Mouse (Mus musculus) liver, adult (tissue): ENCODE results near the gene Trim38.

Experiments
- GATA4 ChIP-seq: IDR thresholded peaks from 2 replicates; pipeline ENCODE4 v1.6.1; 2014; ENCODE audit warnings: mild to moderate bottlenecking, low read length; ENCODE audit not compliant: insufficient replicate concordance

The Trim38 gene

GRCm38 (mm10) chr13:23764324-23765171 is 5.2 kb upstream of the Trim38 start:
- TF ChIP-seq GATA4 = no peak

DNA sequence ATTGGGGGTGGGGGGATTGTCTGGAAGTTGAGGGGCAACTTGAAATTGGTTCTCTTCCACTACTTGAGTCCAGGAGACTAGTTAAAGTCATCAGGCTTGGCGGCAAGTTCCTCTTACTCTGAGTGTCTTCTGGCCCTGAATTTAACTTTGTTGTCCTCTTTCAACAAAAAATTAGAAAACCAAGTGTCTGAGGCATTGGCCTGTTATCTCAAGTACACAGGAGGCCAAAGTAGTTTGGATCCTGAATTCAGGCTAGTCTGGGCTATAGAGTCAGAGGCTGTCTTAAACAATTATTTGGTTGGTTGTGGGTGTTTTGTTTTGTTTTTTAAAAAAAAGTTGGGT is 4.6 kb upstream of the Trim38 start:
- TF ChIP-seq GATA4 = no peak

GRCm38 (mm10) chr13:23766772-23767171 is 2.9 kb upstream of the Trim38 start:
- peak; percentile 57; the same call in 1 of the 2 replicates for TF ChIP-seq GATA4

DNA sequence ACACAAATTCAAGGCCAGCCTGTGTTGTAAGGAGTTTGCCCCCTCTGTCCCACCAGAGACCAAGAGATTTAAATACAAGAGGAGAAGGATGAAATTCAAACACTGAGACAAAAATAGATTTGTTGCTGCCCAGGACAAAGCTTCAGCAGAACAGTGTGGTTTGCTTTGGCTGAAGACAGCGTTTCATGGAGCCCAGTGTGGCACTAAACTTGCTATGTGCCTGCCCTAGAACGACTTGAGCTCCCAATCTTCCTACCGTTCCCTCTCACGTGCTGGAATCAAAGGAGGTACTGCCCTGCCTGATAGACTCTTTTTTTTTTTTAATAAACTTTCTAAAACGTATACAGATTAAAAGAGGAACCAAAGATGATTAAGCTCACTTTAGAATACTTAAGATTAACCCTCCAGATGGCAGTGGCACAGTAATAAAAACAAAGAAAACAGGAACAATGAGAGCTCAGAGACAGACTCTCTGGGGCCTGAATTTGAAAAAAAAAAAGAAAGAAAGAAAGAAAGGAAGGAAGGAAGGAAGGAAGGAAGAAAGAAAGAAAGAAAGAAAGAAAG is 797 bp upstream of the Trim38 start:
- TF ChIP-seq GATA4 = no peak

DNA sequence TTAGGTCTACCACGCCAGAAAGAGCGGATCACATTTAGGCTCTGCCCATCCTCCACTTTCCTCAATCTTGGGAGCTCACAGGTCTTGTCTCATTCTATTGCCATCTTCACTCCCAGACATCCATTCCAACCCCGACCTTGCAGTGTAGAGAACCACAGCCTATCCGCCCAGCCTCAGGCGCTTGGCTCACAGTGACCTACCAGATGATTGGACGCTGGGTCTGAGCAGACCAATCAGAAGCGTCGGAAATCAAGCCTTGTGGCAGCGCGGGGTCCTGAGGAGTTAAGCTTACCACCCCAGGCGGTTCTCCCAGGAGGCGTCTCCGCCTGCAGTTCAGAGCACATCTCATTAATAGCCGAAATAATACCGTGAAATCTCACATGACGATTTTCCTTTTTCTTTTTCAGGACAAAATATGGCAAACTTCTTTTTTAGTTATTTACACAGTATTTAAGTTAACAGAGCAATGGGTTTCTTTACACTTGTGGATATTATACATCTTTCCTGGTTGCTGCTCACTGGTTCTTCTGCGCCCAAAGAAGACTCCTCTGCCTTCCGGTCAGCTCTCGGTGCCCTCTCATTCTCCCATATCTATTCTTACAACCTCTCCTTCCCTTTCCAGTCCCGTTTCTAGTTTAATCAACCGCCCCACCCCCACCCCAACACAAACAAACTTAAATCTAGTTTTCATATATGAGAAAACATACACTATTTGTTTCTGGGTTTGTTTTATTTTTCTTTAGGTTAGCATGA is 3.0 kb downstream of the Trim38 start:
- no peak for TF ChIP-seq GATA4

DNA sequence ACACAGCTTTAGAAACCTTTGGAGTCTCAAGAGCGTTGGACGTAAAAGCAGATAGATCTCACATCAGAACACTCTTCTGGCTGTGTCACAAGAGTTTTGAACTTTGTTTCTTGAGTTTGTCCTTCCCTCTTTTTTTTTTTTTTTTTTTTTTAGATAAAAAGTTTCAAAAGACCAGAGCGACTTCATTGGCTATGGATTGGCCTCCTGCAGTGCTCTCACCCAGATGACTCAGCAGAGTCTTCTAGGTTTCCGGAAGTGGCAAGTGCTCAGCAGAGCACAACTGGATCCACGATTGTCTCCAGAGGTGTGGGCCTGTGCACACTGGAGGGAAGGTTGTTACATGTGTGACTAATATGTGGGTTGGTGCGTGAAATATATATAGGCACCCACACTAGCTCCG is 8.6 kb downstream of the Trim38 start:
- no peak for TF ChIP-seq GATA4

DNA sequence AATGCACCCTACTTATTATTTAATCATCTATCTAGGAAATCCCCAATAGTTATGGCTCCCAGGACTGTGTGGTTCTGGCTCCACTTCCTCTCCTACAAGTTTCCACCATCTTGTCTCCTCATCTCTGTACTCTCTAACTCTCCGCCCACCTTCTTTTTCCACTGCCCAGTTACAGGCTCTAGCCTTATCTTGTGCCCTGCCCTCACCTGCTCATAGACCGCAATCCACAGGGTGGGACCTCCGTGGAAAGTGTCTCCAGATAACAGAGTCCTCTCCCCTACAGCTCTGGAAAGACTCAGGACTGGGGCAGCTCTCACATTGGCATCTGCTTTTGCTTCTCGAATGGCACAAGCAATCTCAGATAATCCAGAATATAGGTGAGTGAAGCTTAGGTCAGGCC is 9.3 kb downstream of the Trim38 start:
- no peak for TF ChIP-seq GATA4

GRCm38 (mm10) chr13:23792520-23792919 is 22.8 kb downstream of the Trim38 start:
- TF ChIP-seq GATA4 = no peak

DNA sequence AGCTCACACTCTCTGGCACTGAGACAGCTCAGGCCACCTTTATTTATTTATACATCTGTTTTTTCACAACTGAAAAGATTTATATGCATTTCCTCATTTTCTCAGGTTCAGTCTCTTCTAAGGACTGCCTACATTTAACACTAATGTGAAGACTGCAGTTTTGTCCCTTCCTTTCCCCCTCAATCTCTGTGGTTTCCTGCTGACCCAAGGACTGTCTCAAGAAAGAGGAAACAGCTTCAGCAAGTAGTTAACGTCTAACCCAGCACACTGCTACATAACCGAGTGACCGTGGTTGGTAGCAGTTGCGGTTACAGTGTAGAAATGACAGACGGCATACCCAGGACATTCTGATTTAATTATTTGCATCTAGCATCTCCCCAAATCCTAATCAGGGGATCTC is 29.7 kb downstream of the Trim38 start:
- TF ChIP-seq GATA4 = no peak

DNA sequence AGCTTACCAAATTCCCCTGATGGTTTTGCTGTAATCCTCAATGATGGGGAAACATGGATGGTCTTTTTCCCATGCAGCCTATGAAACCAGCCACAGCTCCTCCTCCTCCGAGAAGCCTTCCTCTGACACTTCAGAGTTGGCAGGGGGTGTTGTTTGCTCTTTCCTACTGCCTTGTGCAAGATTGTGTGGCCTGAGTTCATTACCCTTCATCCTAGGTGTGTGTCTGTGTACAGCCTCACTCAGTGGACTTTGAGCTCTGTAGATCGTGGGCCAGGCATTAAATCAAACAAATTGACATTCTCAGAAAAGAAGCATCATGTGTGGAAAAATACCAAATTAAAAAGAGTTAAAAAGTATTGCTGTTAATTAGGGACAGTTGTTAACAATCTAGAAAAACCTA is 34.8 kb downstream of the Trim38 start:
- no peak for TF ChIP-seq GATA4

DNA sequence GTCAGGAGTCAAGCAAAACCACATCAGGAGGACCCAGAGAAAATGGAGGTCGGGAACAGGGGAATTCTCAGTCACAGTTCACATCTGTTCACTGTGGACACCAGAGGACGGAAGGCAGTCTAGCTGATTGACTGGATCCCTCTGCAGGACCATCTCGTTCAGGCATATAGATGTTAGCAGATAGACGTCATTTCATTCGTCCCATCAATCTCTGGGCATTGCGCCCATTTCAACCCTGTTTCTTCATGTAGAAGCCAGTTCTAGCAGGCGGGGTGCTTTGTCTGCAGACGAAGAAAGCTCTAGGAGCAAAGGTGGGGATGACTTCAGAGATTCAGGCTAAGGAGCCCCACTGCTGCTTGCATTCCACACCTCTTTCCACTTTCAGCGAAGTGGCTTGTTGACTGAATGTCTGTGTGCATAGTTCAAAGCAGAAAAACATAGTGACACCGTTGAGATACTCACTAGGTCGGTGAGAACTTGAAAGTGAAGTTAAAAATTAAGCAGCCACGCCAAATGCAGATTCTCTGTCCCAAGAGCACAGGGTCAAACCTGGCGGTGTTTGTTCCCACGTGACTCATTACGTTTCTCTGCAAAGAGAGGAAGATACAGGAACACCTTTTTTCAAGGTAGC is 36.8 kb downstream of the Trim38 start, which contains the start of gene Slc17a2:
TSS of gene Slc17a2 (plus strand) at position 572 of the 631 bp plus-strand sequence.
- no peak for TF ChIP-seq GATA4

DNA sequence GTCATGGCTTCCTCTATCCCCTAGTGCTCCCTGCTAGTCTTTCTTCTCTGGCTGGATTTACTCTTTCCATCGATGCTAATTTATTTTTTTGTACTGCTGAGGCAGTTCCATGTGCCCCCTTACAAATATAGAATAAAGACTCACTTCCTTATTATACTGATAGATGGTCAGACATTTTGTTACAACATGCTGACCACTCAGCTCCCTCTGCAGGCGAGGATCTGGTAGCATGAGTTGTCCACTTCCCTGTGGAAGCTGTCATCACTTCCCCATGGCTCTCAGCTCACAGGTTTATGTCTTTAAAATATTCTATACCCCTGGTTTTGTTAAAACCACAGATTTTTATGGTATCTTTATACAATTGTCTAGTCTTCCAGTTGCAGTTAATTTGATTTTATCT is 46.4 kb downstream of the Trim38 start:
- TF ChIP-seq GATA4 = no peak

- peak; percentile 88 for TF ChIP-seq GATA4
Observed at GRCm38 (mm10) chr13:23820179-23820940, 50.6 kb downstream of the Trim38 start.

- TF ChIP-seq GATA4 = peak; percentile 81
Observed at GRCm38 (mm10) chr13:23822213-23822612, 52.5 kb downstream of the Trim38 start.

GRCm38 (mm10) chr13:23826606-23827005 is 56.9 kb downstream of the Trim38 start:
- TF ChIP-seq GATA4 = no peak
